Mouse (Mus musculus) lung, adult 2 months (tissue): ENCODE data around the gene Dennd4b.

Experiments used
- CTCF ChIP-seq: fragments of 200-500 bp; IDR thresholded peaks from 2 replicates; pipeline ENCODE4 v1.5.1; 2011; ENCODE audit warnings: mild to moderate bottlenecking, low read length, control low read depth; ENCODE audit not compliant: insufficient read depth
- POLR2A ChIP-seq: fragments of 200-500 bp; IDR thresholded peaks from 2 replicates; pipeline ENCODE4 v1.6.1; 2011; ENCODE audit warnings: low read depth, mild to moderate bottlenecking, control low read depth, low read length, borderline replicate concordance; ENCODE audit errors: extremely low read depth

- TF ChIP-seq CTCF, result no peak
- no peak for TF ChIP-seq POLR2A
Measured at GRCm38 (mm10) chr3:90241669-90242358, 23.2 kb upstream of the Dennd4b start.
